Mouse (Mus musculus): ENCODE data around the gene Dnaja2.
A peak's percentile ranks its signal among the peaks of the same experiment; 100 is the strongest.

The Dnaja2 gene

DNA sequence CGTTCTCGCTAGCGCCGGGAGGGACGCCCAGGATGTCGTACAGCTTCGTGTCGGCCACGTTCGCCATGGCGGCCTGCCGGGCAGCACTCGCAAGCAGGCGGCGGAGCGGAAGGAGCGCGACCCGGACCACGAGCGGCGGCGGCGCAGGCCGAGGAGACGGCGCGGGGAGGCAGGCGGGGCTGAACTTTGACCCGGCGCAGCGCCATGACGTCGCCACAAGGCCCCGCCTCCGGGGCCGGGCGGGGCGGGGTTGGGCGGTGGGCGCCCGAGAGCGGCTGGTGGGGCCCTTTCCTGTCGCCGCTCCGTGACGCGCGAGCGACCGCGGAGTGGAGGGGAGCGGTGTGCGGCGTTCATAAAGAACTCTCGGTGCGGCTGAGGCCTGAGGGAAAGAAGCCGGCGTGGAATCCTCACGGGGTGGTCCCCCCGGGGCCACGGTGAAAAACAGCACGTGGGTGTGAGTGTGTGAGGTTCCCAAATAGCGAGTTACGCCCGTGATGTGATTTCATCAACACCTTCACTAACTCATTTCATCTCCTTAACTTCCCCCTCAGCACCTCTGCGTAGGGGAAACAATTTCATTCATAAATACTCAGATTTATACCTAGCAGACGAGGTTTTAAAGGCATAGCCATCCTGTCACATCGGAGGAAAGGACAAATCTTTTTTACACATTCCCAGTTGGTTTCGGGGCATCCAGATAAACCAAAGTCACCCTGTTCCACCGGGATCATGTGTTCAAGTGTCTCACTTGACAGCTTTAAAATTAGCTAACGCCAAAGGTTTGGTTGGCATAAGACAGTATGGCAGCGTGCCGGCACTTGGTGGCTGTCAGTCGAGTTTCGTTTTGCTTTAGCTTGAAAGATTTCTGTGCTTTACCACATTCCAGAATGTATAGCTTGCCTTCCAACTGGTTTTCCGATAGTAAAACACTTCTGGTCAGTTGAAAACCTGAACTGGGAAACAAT lies at the start of gene Dnaja2:
Gene Dnaja2, minus strand, starts transcription at position 164 of the 965 bp plus-strand sequence.
- peak; percentile 86 for DNase-seq (ENCODE audit: low spot score)

DNA sequence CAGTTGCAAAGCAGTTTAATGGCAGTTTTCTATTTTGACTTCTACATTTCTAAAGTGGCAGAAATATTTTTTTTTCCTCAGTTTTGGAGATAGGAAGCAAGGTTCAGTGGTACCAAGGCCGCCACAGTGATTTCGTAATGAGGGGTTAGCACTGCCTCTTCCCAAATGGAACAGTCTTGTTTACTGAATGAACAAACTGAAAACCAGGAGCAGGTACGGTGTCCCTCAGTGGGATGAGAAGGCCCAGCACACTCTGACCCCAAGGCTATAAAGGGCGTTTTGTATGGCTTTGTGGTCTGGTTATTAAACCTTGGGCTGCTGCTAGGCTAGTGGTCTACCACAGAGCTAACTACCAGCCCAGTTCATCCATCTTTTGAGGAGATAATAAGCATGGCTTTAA lies 49.1 kb upstream of the Dnaja2 start:
- no peak for DNase-seq (ENCODE audit: low spot score)

- DNase-seq (ENCODE audit: low spot score) = peak; percentile 39
Measured at GRCm38 (mm10) chr8:85603203-85603895, 48.2 kb upstream of the Dnaja2 start.

DNA sequence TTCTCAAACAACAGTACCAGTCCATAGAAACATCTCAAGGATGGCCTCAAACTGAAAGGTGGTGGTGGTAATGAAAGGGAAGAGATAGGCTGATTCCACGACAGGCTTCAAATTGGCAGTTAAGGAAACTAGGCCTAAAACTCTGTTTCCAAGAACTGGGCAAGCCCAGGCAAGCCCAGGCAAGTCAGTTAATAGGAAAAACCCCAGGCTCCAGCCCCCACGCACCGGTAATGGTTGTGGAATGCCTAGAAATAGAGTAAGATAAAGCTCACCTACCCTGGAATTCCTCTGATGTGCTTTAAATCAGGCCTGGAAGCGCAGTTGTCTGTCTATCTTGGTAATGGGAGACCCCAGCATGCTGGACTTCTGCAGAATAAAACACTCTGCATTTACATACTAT lies 47.6 kb upstream of the Dnaja2 start:
- no peak for DNase-seq (ENCODE audit: low spot score)

GRCm38 (mm10) chr8:85601741-85602140 lies 46.6 kb upstream of the Dnaja2 start:
- DNase-seq (ENCODE audit: low spot score) = no peak

- DNase-seq (ENCODE audit: low spot score) = no peak
Measured at GRCm38 (mm10) chr8:85597413-85598191, 42.5 kb upstream of the Dnaja2 start.

- no peak for DNase-seq (ENCODE audit: low spot score)
Measured at GRCm38 (mm10) chr8:85595391-85595790, 40.2 kb upstream of the Dnaja2 start.

DNA sequence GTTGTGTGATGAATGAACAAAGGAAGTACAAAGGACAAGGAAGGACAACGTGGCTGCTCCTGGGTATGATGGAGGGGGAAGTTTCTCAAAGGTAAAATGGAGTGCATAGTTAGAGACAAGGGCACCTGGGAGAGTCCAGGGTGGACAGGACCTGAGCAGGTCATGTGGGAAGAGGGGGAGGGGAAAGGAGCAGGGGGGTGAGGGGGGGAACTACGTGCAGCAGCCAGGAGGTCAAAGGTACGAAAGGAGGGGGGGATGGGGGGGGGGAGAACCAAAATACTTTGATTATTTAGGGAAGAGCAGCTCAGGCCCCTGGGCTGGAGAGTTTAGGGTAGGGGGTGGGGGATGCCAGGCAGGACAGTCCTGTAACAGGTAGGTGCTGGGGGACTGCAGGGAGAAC lies 39.8 kb upstream of the Dnaja2 start:
- DNase-seq (ENCODE audit: low spot score) = no peak

DNA sequence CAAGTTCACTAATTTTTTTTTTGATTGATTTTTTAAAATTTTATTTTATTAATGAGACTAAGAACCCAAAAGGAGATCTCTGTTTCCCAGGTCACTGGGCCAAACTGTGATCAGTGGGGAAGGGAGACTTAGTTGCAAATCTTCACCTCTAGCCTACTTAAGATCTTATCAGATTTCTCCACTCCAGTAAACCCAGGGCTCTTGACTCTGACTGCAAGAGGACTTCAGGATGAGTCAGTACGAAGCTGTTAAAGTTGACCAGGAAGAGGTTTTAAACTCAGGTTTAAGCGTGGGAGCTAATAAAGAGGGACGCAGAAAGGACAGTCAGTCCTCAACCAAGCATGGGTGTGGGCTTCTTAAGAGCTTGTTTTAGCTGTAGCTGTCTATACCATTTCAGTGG lies 38.2 kb upstream of the Dnaja2 start:
- no peak for DNase-seq (ENCODE audit: low spot score)

- no peak for DNase-seq (ENCODE audit: low spot score)
Measured at GRCm38 (mm10) chr8:85591532-85591931, 36.4 kb upstream of the Dnaja2 start.

- DNase-seq (ENCODE audit: low spot score) = no peak
Measured at GRCm38 (mm10) chr8:85590258-85590657, 35.1 kb upstream of the Dnaja2 start.

DNA sequence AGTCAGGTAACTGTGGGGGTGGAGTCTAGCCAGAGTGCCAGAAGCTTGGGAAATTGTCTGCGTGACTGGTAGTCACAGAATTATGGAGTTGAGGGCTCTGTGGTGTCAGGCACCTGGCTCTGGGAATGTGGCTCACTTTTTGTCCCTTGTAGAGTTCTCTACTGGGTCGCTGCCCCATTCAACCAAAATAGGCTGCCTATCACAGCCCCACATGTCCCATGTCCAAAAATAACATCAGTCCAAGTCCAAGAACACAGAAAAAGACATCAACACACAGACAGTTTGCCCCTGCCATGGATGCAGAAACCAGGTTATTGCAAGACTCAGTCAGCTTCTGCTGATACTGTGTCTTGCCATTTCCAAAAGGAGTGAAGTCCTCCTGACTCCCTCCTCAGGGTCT lies 33.5 kb upstream of the Dnaja2 start:
- no peak for DNase-seq (ENCODE audit: low spot score)

DNA sequence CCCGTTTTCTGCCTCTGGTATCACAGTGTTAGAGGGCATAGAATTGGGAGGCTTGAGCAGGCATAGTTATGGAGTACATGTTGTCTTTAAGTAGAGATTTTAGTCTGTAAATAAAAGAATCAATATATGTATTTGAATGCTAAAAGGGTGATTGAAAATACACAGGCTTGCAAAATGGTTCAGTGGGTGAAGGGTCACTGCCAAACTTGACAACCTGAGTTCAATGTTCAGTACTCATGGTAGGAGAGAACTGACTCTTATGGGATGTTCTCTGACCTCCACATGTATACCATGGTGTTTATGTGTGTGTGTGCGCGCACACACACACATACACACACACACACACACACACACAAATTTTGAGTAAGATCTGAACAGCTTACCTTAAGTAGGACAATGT lies 22.5 kb upstream of the Dnaja2 start:
- no peak for DNase-seq (ENCODE audit: low spot score)

DNA sequence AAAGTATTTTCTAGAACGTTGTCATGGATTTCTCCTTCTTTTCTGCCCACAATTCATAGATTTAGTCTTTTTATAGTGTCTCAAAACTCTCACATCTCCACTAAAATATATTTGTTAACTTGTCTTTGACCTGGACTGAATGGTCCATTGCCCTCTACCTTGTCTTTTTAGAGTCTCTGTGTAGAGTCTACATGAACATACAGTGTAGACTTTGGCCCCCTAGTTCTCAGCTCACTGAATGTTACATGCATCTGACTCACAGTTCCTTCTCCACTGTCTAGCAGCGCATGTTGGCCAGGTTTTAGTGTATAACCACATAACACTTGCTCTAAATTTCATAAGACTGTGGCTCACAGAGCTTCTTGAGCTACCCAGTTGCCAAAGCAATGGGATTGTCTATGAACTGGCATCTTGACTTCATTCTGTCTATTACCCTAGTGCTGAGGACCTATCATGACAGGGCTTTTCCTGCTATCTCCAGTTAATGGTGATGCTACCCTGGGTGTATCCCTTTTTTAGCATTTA lies 18.9 kb upstream of the Dnaja2 start:
- no peak for DNase-seq (ENCODE audit: low spot score)

GRCm38 (mm10) chr8:85570466-85570865 lies 15.3 kb upstream of the Dnaja2 start:
- DNase-seq (ENCODE audit: low spot score) = no peak

- no peak for DNase-seq (ENCODE audit: low spot score)
Measured at GRCm38 (mm10) chr8:85567801-85568200, 12.7 kb upstream of the Dnaja2 start.

DNA sequence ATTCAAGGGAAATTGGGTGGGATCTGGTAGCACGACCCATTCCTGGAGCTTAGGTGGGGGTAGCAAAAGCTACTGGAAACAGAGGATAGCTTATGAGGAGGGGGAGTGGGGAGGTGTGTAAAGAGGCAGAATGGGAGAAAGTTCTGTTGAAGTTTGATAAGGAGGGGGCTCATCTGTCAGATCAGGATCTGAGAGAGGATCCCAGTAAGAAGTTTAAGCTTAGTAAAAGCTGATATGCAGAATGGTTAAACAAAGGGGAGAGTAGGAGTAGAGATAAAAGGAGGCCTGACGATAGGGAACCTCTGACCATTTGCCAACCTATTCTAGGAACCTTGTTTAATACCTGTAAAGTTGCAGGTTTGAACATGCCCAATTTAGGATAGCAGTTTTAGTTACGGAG lies 10.0 kb upstream of the Dnaja2 start:
- no peak for DNase-seq (ENCODE audit: low spot score)

DNA sequence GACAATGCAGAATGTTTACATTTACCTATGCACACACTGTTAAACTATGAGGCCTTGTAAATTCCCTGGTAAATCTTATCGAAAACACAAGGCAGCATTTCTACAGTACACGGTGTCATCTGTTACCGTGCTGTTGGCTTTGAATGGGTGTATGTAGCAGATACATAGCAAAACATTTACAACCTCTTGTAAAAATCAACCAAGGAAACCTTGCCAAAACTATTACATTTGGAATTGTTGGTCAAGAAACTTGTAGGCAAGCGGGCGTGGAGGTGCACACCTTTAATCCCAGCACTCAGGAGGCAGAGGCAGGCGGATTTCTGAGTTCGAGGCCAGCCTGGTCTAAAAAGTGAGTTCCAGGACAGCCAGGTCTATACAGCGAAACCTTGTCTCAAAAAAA lies 8.2 kb upstream of the Dnaja2 start:
- no peak for DNase-seq (ENCODE audit: low spot score)

DNA sequence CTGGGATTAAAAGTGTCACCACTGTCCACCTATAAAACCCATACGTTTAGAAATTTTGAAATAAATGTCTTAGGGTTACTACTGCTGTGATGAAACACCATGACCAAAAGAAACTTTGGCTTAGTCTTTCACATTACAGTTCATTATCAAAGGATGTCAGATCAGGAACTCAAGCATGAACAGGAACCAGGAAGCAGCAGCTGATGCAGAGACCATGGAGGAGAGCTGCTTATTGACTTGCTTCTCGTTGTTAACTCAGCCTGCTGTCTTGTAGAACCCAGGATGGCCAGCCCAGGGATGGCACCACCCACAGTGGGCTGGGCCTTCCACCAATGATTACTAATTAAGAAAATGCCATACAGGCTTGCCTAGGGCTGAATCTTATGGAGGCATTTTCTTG lies 4.8 kb upstream of the Dnaja2 start:
- no peak for DNase-seq (ENCODE audit: low spot score)

DNA sequence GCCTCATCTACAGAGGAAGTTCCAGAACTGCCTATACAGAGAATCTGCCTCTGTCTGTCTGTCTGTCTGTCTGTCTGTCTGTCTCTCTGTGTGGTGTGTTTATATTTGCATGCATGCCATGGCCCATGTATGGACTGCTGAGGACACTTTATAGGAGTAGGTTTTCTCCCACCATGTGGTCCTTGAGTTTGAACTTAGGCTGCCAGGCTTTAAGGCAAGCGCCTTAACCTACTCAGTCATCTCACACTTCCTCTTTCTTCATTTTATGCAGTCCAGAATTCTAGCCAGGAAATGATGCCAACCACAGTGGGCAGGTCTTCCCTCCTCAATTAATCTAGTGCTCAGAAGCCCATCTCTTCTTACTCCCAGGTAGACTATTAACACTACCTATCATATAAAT lies 4.1 kb upstream of the Dnaja2 start:
- no peak for DNase-seq (ENCODE audit: low spot score)

DNA sequence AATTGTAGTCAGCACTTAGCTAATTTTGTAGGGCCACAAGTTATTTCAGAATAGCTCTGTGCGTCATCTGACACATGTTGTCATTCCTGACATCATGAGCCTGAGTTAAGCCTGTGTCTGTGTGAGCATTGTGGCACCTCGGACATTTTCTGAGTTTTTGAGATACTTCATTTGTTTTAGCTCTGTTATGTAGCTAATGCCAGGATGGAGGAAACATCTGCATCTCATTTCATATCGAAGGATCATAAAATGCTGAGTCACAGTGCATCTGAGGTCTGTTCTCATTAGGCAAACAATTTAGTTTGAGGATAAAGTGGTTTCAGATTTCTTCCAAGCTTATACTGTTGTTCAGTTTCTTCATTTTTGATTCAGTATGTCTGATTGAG lies 2.5 kb upstream of the Dnaja2 start:
- DNase-seq (ENCODE audit: low spot score) = no peak

GRCm38 (mm10) chr8:85556986-85557600 lies 1.9 kb upstream of the Dnaja2 start:
- no peak for DNase-seq (ENCODE audit: low spot score)
